Mouse (Mus musculus): Measurements from ENCODE around the gene A030005L19Rik. TPM values are rescaled to one million over a fixed set of nuclear protein-coding genes. Genes with fewer than 3 reads are reported as not detected.
"Not testable (repeated sequence)": the region's sequence is repeated elsewhere in the genome, so short reads cannot be mapped to it uniquely, and the experiment has no call there.

The A030005L19Rik gene
- polyA plus RNA-seq (2012), result 0.12 TPM in 1 of 2 replicates, not detected in the other

GRCm38 (mm10) chr1:82913025-82913424 is at the start of gene A030005L19Rik:
TSS of gene A030005L19Rik (plus strand) at chr1:82913325.
- Histone ChIP-seq H3K4me1 (ENCODE audit: control insufficient read depth) (peaks cover 20% of the 10 kb centered on the region), H3K9me3 (ENCODE audit: control insufficient read depth, low read length) (no peaks in the 10 kb centered on the region), H3K4me3 (replicated peaks) (no peak within 1 kb of the TSS), H3K36me3 (ENCODE audit: control insufficient read depth) (peaks cover 25% of the 10 kb centered on the region), H3K27me3 (ENCODE audit: control insufficient read depth) (no peaks in the 10 kb centered on the region)
- TF ChIP-seq GATA1 (IDR thresholded peaks at IDR 0.05; ENCODE audit: low read length) (no peak), TAL1 (IDR thresholded peaks at IDR 0.05; ENCODE audit: low read length) (no peak)

- no peaks in the 10 kb centered on the region for H3K9me3 ChIP-seq (ENCODE audit: control insufficient read depth, low read length)
- H3K36me3 ChIP-seq (ENCODE audit: control insufficient read depth), result peaks cover 94% of the 10 kb centered on the region
- peaks cover 13% of the 10 kb centered on the region for H3K4me1 ChIP-seq (ENCODE audit: control insufficient read depth)
- H3K4me3 ChIP-seq (replicated peaks), result no peak overlapping the region
- H3K27me3 ChIP-seq (ENCODE audit: control insufficient read depth), result no peaks in the 10 kb centered on the region
- no peak for TF ChIP-seq GATA1 (IDR thresholded peaks at IDR 0.05; ENCODE audit: low read length)
- no peak for TF ChIP-seq TAL1 (IDR thresholded peaks at IDR 0.05; ENCODE audit: low read length)
Observed at GRCm38 (mm10) chr1:82870202-82870601, 42.9 kb upstream of the A030005L19Rik start.

- Histone ChIP-seq H3K4me3 (replicated peaks) (no peak overlapping the region), H3K4me1 (ENCODE audit: control insufficient read depth) (no peaks in the 10 kb centered on the region), H3K9me3 (ENCODE audit: control insufficient read depth, low read length) (no peaks in the 10 kb centered on the region), H3K27me3 (ENCODE audit: control insufficient read depth) (no peaks in the 10 kb centered on the region), H3K36me3 (ENCODE audit: control insufficient read depth) (peaks cover 100% of the 10 kb centered on the region)
- TF ChIP-seq GATA1 (IDR thresholded peaks at IDR 0.05; ENCODE audit: low read length), result no peak
- TF ChIP-seq TAL1 (IDR thresholded peaks at IDR 0.05; ENCODE audit: low read length), result no peak
Observed at GRCm38 (mm10) chr1:82879172-82879571, 34.0 kb upstream of the A030005L19Rik start.

- no peak for TF ChIP-seq TAL1 (IDR thresholded peaks at IDR 0.05; ENCODE audit: low read length)
- no peak for TF ChIP-seq GATA1 (IDR thresholded peaks at IDR 0.05; ENCODE audit: low read length)
- Histone ChIP-seq H3K27me3 (ENCODE audit: control insufficient read depth) (no peaks in the 10 kb centered on the region), H3K9me3 (ENCODE audit: control insufficient read depth, low read length) (no peaks in the 10 kb centered on the region), H3K4me3 (replicated peaks) (no peak overlapping the region), H3K4me1 (ENCODE audit: control insufficient read depth) (no peaks in the 10 kb centered on the region), H3K36me3 (ENCODE audit: control insufficient read depth) (peaks cover 100% of the 10 kb centered on the region)
Observed at GRCm38 (mm10) chr1:82880196-82880595, 32.9 kb upstream of the A030005L19Rik start.

GRCm38 (mm10) chr1:82893269-82893668 is 19.9 kb upstream of the A030005L19Rik start:
- no peak overlapping the region for H3K4me3 ChIP-seq (replicated peaks)
- TF ChIP-seq TAL1 (IDR thresholded peaks at IDR 0.05; ENCODE audit: low read length) (no peak), GATA1 (IDR thresholded peaks at IDR 0.05; ENCODE audit: low read length) (no peak)

GRCm38 (mm10) chr1:82900567-82900966 is 12.6 kb upstream of the A030005L19Rik start:
- peaks cover 98% of the 10 kb centered on the region for H3K36me3 ChIP-seq (ENCODE audit: control insufficient read depth)

More at GRCm38 (mm10) chr1:82893269-82893668, 19.9 kb upstream of the A030005L19Rik start:
- no peaks in the 10 kb centered on the region for H3K4me1 ChIP-seq (ENCODE audit: control insufficient read depth)
- no peaks in the 10 kb centered on the region for H3K9me3 ChIP-seq (ENCODE audit: control insufficient read depth, low read length)
- H3K27me3 ChIP-seq (ENCODE audit: control insufficient read depth), result no peaks in the 10 kb centered on the region
- H3K36me3 ChIP-seq (ENCODE audit: control insufficient read depth), result peaks cover 100% of the 10 kb centered on the region

GRCm38 (mm10) chr1:82901201-82901600 is 11.9 kb upstream of the A030005L19Rik start:
- Histone ChIP-seq H3K27me3 (ENCODE audit: control insufficient read depth) (no peaks in the 10 kb centered on the region), H3K4me3 (replicated peaks) (no peak overlapping the region), H3K36me3 (ENCODE audit: control insufficient read depth) (peaks cover 97% of the 10 kb centered on the region), H3K4me1 (ENCODE audit: control insufficient read depth) (no peaks in the 10 kb centered on the region), H3K9me3 (ENCODE audit: control insufficient read depth, low read length) (no peaks in the 10 kb centered on the region)
- TF ChIP-seq GATA1 (IDR thresholded peaks at IDR 0.05; ENCODE audit: low read length) (no peak), TAL1 (IDR thresholded peaks at IDR 0.05; ENCODE audit: low read length) (no peak)

More at GRCm38 (mm10) chr1:82900567-82900966, 12.6 kb upstream of the A030005L19Rik start:
- Histone ChIP-seq H3K4me1 (ENCODE audit: control insufficient read depth) (no peaks in the 10 kb centered on the region), H3K4me3 (replicated peaks) (no peak overlapping the region), H3K9me3 (ENCODE audit: control insufficient read depth, low read length) (no peaks in the 10 kb centered on the region), H3K27me3 (ENCODE audit: control insufficient read depth) (no peaks in the 10 kb centered on the region)
- TF ChIP-seq GATA1 (IDR thresholded peaks at IDR 0.05; ENCODE audit: low read length), result no peak
- TF ChIP-seq TAL1 (IDR thresholded peaks at IDR 0.05; ENCODE audit: low read length), result no peak

GRCm38 (mm10) chr1:82905886-82906285 is 7.2 kb upstream of the A030005L19Rik start:
- Histone ChIP-seq H3K4me1 (ENCODE audit: control insufficient read depth) (peaks cover 6% of the 10 kb centered on the region), H3K4me3 (replicated peaks) (no peak overlapping the region), H3K9me3 (ENCODE audit: control insufficient read depth, low read length) (no peaks in the 10 kb centered on the region), H3K27me3 (ENCODE audit: control insufficient read depth) (no peaks in the 10 kb centered on the region), H3K36me3 (ENCODE audit: control insufficient read depth) (peaks cover 87% of the 10 kb centered on the region)
- TF ChIP-seq TAL1 (IDR thresholded peaks at IDR 0.05; ENCODE audit: low read length) (no peak), GATA1 (IDR thresholded peaks at IDR 0.05; ENCODE audit: low read length) (no peak)

GRCm38 (mm10) chr1:82913434-82913833 is 309 bp downstream of the A030005L19Rik start:
- H3K9me3 ChIP-seq (ENCODE audit: control insufficient read depth, low read length); H3K27me3 ChIP-seq (ENCODE audit: control insufficient read depth); H3K4me3 ChIP-seq (replicated peaks): not testable (repeated sequence)
- H3K4me1 ChIP-seq (ENCODE audit: control insufficient read depth), result peaks cover 20% of the 10 kb centered on the region
- H3K36me3 ChIP-seq (ENCODE audit: control insufficient read depth), result peaks cover 22% of the 10 kb centered on the region

- H3K27me3 ChIP-seq (ENCODE audit: control insufficient read depth), result no peaks in the 10 kb centered on the region
- H3K4me1 ChIP-seq (ENCODE audit: control insufficient read depth), result no peaks in the 10 kb centered on the region
- no peak within 1 kb of the TSS for H3K4me3 ChIP-seq (replicated peaks)
- TF ChIP-seq GATA1 (IDR thresholded peaks at IDR 0.05; ENCODE audit: low read length) (no peak), TAL1 (IDR thresholded peaks at IDR 0.05; ENCODE audit: low read length) (no peak)
- no peaks in the 10 kb centered on the region for H3K9me3 ChIP-seq (ENCODE audit: control insufficient read depth, low read length)
- no peaks in the 10 kb centered on the region for H3K36me3 ChIP-seq (ENCODE audit: control insufficient read depth)
Observed at GRCm38 (mm10) chr1:82924650-82925049, 11.5 kb downstream of the A030005L19Rik start, which contains the start of gene A030014E15Rik. TSS of gene A030014E15Rik (plus strand) at chr1:82924917.

GRCm38 (mm10) chr1:82930558-82930957 is 17.4 kb downstream of the A030005L19Rik start:
- H3K9me3 ChIP-seq (ENCODE audit: control insufficient read depth, low read length), result not testable (repeated sequence)

GRCm38 (mm10) chr1:82931326-82931725 is 18.2 kb downstream of the A030005L19Rik start, which contains the start of gene Gm6217:
TSS of gene Gm6217 (minus strand) at chr1:82931399.
- not testable (repeated sequence) for H3K36me3 ChIP-seq (ENCODE audit: control insufficient read depth); H3K4me3 ChIP-seq (replicated peaks); H3K9me3 ChIP-seq (ENCODE audit: control insufficient read depth, low read length); H3K4me1 ChIP-seq (ENCODE audit: control insufficient read depth); H3K27me3 ChIP-seq (ENCODE audit: control insufficient read depth)

More at GRCm38 (mm10) chr1:82930558-82930957, 17.4 kb downstream of the A030005L19Rik start:
- H3K36me3 ChIP-seq (ENCODE audit: control insufficient read depth); H3K27me3 ChIP-seq (ENCODE audit: control insufficient read depth); H3K4me1 ChIP-seq (ENCODE audit: control insufficient read depth); H3K4me3 ChIP-seq (replicated peaks): not testable (repeated sequence)

Measured in erythroblast, embryonic 14.5 days (primary cell).